Mouse (Mus musculus) liver, embryonic 12.5 days (tissue): Measurements from ENCODE around the gene Uts2r. TPM values are rescaled to one million over a fixed set of nuclear protein-coding genes. Genes with fewer than 3 reads are reported as not detected.

Experiments used
- ATAC-seq: fragments of 200-750 bp; cut with Nextera tagmentation; 2 replicates; pipeline ENCODE4 v1.8.0; 2017; ENCODE audit warnings: moderate number of reproducible peaks, mild to moderate bottlenecking, moderate library complexity
- H3K27ac ChIP-seq: fragments of 300-500 bp; sonication (generic); 2 replicates; pipeline ENCODE4 v1.5.1; 2016; ENCODE audit warnings: mild to moderate bottlenecking
- H3K27me3 ChIP-seq: fragments of 300-500 bp; sonication (generic); replicated peaks from 2 replicates; pipeline ENCODE4 v1.6.1; 2016; ENCODE audit warnings: mild to moderate bottlenecking, moderate library complexity
- H3K36me3 ChIP-seq: fragments of 300-500 bp; sonication (generic); 2 replicates; pipeline ENCODE4 v1.6.1; 2016; ENCODE audit warnings: mild to moderate bottlenecking, moderate library complexity
- H3K4me1 ChIP-seq: fragments of 300-500 bp; sonication (generic); 2 replicates; pipeline ENCODE4 v1.6.1; 2016
- H3K4me2 ChIP-seq: fragments of 300-500 bp; sonication (generic); 2 replicates; pipeline ENCODE4 v1.6.1; 2016; ENCODE audit warnings: mild to moderate bottlenecking, moderate library complexity
- H3K4me3 ChIP-seq: fragments of 300-500 bp; sonication (generic); 2 replicates; pipeline ENCODE4 v1.5.1; 2016; ENCODE audit warnings: mild to moderate bottlenecking, moderate library complexity
- H3K9ac ChIP-seq: fragments of 300-500 bp; sonication (generic); 2 replicates; pipeline ENCODE4 v1.6.1; 2016; ENCODE audit warnings: mild to moderate bottlenecking, moderate library complexity
- H3K9me3 ChIP-seq: fragments of 300-500 bp; sonication (generic); replicated peaks from 2 replicates; pipeline ENCODE4 v1.6.1; 2016; ENCODE audit warnings: mild to moderate bottlenecking, moderate library complexity
- WGBS: fragments of 180-500 bp; shearing (Covaris S2); methylation state at CpG from one replicate; pipeline ENCODE4 v1.1.7; 2016; ENCODE audit not compliant: insufficient replicate concordance; 5-methylcytosine and 5-hydroxymethylcytosine counted together
- polyA plus RNA-seq: library from polyadenylated mRNA; unstranded; fragments of >200 nt; fragmentation: Nextera tagmentation; extraction: Ambion mirVana; gene quantifications from 2 replicates; pipeline ENCODE4 v1.2.1, GENCODE M21; 2016

Uts2r gene
- polyA plus RNA-seq, 1 experiment from 2014 or later = not detected

- H3K9ac ChIP-seq = no peak overlapping the region
- H3K4me3 ChIP-seq = no peak overlapping the region
- no peak overlapping the region for H3K27ac ChIP-seq
- H3K9me3 ChIP-seq = no peaks in the 10 kb centered on the region
- peaks cover 8% of the 10 kb centered on the region; the same call in 1 of the 2 replicates for H3K4me1 ChIP-seq
- WGBS = 61% methylated on average over 3 of the region's 3 CpGs
- peaks cover 9% of the 10 kb centered on the region; the same call in 1 of the 2 replicates for H3K27me3 ChIP-seq
- H3K4me2 ChIP-seq = no peak overlapping the region
- H3K36me3 ChIP-seq = no peaks in the 10 kb centered on the region
- ATAC-seq = no peak
Observed at GRCm38 (mm10) chr11:121174234-121174633, 14.2 kb downstream of the Uts2r start.

GRCm38 (mm10) chr11:121176285-121177270 lies 16.5 kb downstream of the Uts2r start:
- 52% methylated on average over 12 of the region's 12 CpGs for WGBS

DNA sequence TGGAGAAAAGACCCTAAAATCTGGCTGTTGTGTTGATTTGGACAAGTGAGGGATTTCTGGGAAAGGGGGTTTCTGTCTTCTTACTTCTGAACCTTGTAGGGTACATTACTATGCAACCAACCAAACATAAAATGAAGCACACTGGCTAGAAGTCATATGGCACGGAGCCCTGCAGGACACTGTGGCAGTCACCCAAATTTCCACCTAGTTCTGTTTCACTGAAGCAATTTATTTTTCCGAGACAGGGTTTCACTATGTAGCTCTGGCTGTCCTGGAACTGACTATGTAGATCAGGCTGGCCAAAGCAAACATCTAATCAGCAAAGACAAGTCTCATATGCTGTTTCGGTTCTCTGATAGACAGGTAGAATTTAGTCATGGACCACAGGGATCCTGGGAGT lies 29.6 kb downstream of the Uts2r start:
- no peaks in the 10 kb centered on the region for H3K27me3 ChIP-seq
- 75% methylated on average over 3 of the region's 3 CpGs for WGBS
- no peak for ATAC-seq
- no peaks in the 10 kb centered on the region for H3K4me1 ChIP-seq
- H3K9me3 ChIP-seq = no peaks in the 10 kb centered on the region
- H3K4me2 ChIP-seq = no peak overlapping the region
- 0 out of 2 replicates have a peak, but pooled peaks cover 5% of the 10 kb centered on the region for H3K36me3 ChIP-seq
- H3K4me3 ChIP-seq = no peak overlapping the region
- H3K9ac ChIP-seq = no peak overlapping the region
- no peak overlapping the region for H3K27ac ChIP-seq

More at GRCm38 (mm10) chr11:121176285-121177270, 16.5 kb downstream of the Uts2r start:
- Histone ChIP-seq H3K9ac (no peak overlapping the region), H3K9me3 (no peaks in the 10 kb centered on the region), H3K27me3 (peaks cover 9% of the 10 kb centered on the region; the same call in 1 of the 2 replicates), H3K4me1 (peaks cover 8% of the 10 kb centered on the region; the same call in 1 of the 2 replicates), H3K4me2 (no peak overlapping the region), H3K27ac (no peak overlapping the region), H3K36me3 (0 out of 2 replicates have a peak, but pooled peaks cover under 1% of the 10 kb centered on the region), H3K4me3 (no peak overlapping the region)
- peak; percentile 62 for ATAC-seq

GRCm38 (mm10) chr11:121192742-121193141 lies 32.7 kb downstream of the Uts2r start:
- H3K9me3 ChIP-seq = no peaks in the 10 kb centered on the region
- no peaks in the 10 kb centered on the region for H3K36me3 ChIP-seq
- no peak overlapping the region for H3K4me3 ChIP-seq
- H3K4me2 ChIP-seq = no peak overlapping the region
- H3K4me1 ChIP-seq = no peaks in the 10 kb centered on the region
- no peaks in the 10 kb centered on the region for H3K27me3 ChIP-seq
- H3K27ac ChIP-seq = no peak overlapping the region
- 31% methylated on average over 2 of the region's 2 CpGs for WGBS
- no peak overlapping the region for H3K9ac ChIP-seq
- no peak for ATAC-seq

DNA sequence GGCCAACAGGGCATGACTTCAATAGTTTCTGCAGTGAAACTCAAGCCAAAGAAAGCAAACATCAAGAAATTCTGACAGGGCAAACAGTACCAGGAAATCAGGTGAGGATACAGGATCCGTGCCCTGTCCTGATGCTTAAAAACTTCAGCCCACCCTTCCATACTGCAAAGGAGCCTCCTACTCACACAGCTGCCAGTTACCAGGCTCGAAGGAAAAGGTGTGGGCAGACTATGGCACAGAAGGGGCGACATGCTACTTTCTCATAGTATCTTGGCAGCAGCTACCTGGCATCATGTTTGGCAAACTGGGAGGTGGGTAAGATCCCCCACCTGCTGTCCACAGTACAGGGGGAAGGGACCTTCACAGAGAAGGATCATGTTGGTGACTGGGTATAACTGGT lies 33.3 kb downstream of the Uts2r start:
- 65% methylated on average over 3 of the region's 3 CpGs for WGBS
- no peak for ATAC-seq
- H3K27me3 ChIP-seq = no peaks in the 10 kb centered on the region

GRCm38 (mm10) chr11:121198622-121199021 lies 38.6 kb downstream of the Uts2r start:
- Histone ChIP-seq H3K36me3 (no peaks in the 10 kb centered on the region), H3K4me3 (no peak overlapping the region), H3K27me3 (no peaks in the 10 kb centered on the region), H3K9me3 (no peaks in the 10 kb centered on the region), H3K27ac (no peak overlapping the region), H3K4me2 (no peak overlapping the region), H3K9ac (no peak overlapping the region), H3K4me1 (peaks cover 4% of the 10 kb centered on the region)
- 20% methylated on average over 2 of the region's 2 CpGs for WGBS
- no peak for ATAC-seq

More for the DNA sequence above, 33.3 kb downstream of the Uts2r start:
- H3K4me2 ChIP-seq = no peak overlapping the region
- no peak overlapping the region for H3K27ac ChIP-seq
- H3K36me3 ChIP-seq = no peaks in the 10 kb centered on the region
- H3K4me1 ChIP-seq = no peaks in the 10 kb centered on the region
- no peaks in the 10 kb centered on the region for H3K9me3 ChIP-seq
- H3K4me3 ChIP-seq = no peak overlapping the region
- H3K9ac ChIP-seq = no peak overlapping the region

GRCm38 (mm10) chr11:121199851-121200250 lies 39.8 kb downstream of the Uts2r start:
- Histone ChIP-seq H3K36me3 (no peaks in the 10 kb centered on the region), H3K27ac (no peak overlapping the region), H3K4me3 (no peak overlapping the region), H3K9ac (no peak overlapping the region), H3K4me1 (peaks cover 15% of the 10 kb centered on the region), H3K9me3 (no peaks in the 10 kb centered on the region), H3K27me3 (no peaks in the 10 kb centered on the region), H3K4me2 (no peak overlapping the region)
- ATAC-seq = no peak
- WGBS = 77% methylated on average over 4 of the region's 4 CpGs

- Histone ChIP-seq H3K4me2 (no peak overlapping the region), H3K9ac (no peak overlapping the region), H3K9me3 (no peaks in the 10 kb centered on the region), H3K4me1 (peaks cover 21% of the 10 kb centered on the region), H3K4me3 (no peak overlapping the region), H3K27me3 (no peaks in the 10 kb centered on the region), H3K36me3 (no peaks in the 10 kb centered on the region), H3K27ac (no peak overlapping the region)
- no peak for ATAC-seq
- 73% methylated on average over 6 of the region's 6 CpGs for WGBS
Observed at GRCm38 (mm10) chr11:121200781-121201180, 40.7 kb downstream of the Uts2r start.

DNA sequence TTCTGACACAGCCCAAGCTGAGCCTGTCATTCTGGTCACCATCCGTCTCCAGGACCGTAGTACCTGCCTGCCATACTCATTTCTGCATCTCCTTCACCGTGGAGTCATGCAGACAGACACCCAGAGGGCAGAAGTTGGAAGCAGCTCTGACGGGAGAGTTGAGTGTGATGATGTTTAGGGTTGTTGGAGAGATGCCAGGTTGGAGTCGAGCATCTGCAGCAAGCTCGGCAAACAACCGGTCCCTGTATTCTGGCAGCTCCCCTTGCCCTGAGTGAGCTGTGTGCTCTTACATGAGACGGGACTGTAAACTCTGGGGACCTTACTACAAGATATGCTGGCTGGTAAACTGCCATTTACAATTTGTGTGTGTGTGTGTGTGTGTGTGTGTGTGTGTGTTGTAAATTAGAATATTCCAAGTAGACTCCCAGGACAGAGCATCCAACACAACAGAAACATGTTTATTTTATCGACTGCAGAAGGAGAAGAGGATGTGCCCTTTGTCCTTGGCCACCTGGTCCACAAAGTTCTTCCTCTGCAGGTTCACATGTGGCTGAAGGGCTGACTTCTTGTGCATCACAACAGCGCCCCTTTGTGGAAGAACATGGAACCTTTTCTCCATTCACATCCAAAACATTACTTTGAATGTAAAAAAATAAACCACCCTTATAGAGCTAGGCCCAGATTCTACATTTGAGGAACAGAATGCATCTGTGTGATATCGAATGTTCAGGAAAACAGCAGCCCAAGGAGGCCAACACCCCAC lies 41.5 kb downstream of the Uts2r start:
- Histone ChIP-seq H3K9me3 (no peaks in the 10 kb centered on the region), H3K9ac (no peak overlapping the region), H3K27me3 (no peaks in the 10 kb centered on the region), H3K4me3 (no peak overlapping the region), H3K4me2 (no peak overlapping the region), H3K27ac (no peak overlapping the region), H3K4me1 (peaks cover 21% of the 10 kb centered on the region), H3K36me3 (no peaks in the 10 kb centered on the region)
- ATAC-seq = no peak
- WGBS = 60% methylated on average over 11 of the region's 11 CpGs

- no peak overlapping the region for H3K27ac ChIP-seq
Observed at GRCm38 (mm10) chr11:121203859-121204160, 43.7 kb downstream of the Uts2r start.

GRCm38 (mm10) chr11:121204161-121205006 lies 44.3 kb downstream of the Uts2r start, which contains the start of the genes Hexdc and Ogfod3:
Gene Hexdc (plus strand): TSS chr11:121204433.
Gene Ogfod3 (minus strand): TSS chr11:121204711.
- WGBS = under 1% methylated on average over 65 of the region's 70 CpGs
- Histone ChIP-seq H3K27me3 (no peaks in the 10 kb centered on the region), H3K4me2 (peak within 1 kb of the TSS; percentile 97), H3K9ac (peak within 1 kb of the TSS; percentile 82), H3K36me3 (peaks cover 16% of the 10 kb centered on the region), H3K27ac (peak within 1 kb of the TSS; percentile 83), H3K4me3 (peak within 1 kb of the TSS; percentile 83), H3K9me3 (no peaks in the 10 kb centered on the region), H3K4me1 (peaks cover 21% of the 10 kb centered on the region)
- ATAC-seq = peak; percentile 99

More at GRCm38 (mm10) chr11:121203859-121204160, 43.7 kb downstream of the Uts2r start:
- under 1% methylated on average over 5 of the region's 5 CpGs for WGBS
- no peak for ATAC-seq
- Histone ChIP-seq H3K36me3 (peaks cover 12% of the 10 kb centered on the region), H3K27me3 (no peaks in the 10 kb centered on the region), H3K4me2 (peak overlapping the region; percentile 97), H3K9ac (no peak overlapping the region), H3K4me3 (peak overlapping the region; percentile 83), H3K4me1 (peaks cover 21% of the 10 kb centered on the region), H3K9me3 (no peaks in the 10 kb centered on the region)
